Comparison of ENCODE assay signal across 30 mouse cellular contexts in the genomic region with DNA sequence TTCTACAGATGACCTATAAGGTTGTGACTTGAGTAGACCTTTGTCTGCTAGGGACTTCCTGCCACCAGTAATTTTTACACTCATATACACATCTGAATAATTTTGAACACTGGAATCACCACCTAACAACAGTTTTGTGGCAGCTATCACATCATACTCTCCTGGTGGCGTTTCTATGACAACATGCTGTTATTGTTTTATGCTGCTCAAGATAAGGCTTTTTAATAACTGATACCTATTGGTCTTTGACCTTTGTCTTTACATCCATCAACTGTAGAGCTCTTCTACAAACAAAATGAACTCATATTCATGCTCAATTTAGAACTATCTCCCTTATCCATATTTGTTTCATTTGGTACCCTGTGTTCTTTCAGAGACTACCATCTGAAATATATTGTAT.
"Had no signal": no experiment of that assay in that cellular context is flagged by ENCODE, and none has a peak within 500 bp of the region (broad histone marks: within the 10 kb centered on the region; RNA-seq: fewer than 3 reads in every experiment).

No protein-coding gene starts in this region.

- H3K27me3 ChIP-seq: limb, embryonic 12.5 days; limb, embryonic 13.5 days; limb, embryonic 15.5 days; liver, embryonic 12.5 days; liver, embryonic 13.5 days; liver, embryonic 15.5 days; lung, embryonic 15.5 days; megakaryocyte, embryonic 14.5 days; midbrain, embryonic 12.5 days; midbrain, embryonic 13.5 days; midbrain, embryonic 15.5 days; neural tube, embryonic 12.5 days had no signal

- H3K4me2 ChIP-seq: limb, embryonic 12.5 days; limb, embryonic 13.5 days; limb, embryonic 15.5 days; liver, embryonic 11.5 days; liver, embryonic 12.5 days; liver, embryonic 13.5 days; liver, embryonic 15.5 days; lung, embryonic 14.5 days; lung, embryonic 15.5 days; midbrain, embryonic 11.5 days; midbrain, embryonic 12.5 days; midbrain, embryonic 13.5 days; midbrain, embryonic 15.5 days; neural tube, embryonic 12.5 days had no signal

- ATAC-seq: liver, embryonic 12.5 days; liver, postnatal 0 days; lung, postnatal 0 days; midbrain, embryonic 13.5 days; midbrain, embryonic 15.5 days; midbrain, embryonic 16.5 days had no signal

- DNase-seq: left cerebral cortex, postnatal 4 days; liver; liver, embryonic 13.5 days; liver, postnatal 0 days; lung, adult 18-20 months; lung, adult 2 months; lung, postnatal 10 days; lung, postnatal 14 days; midbrain, embryonic 14.5 days had no signal

- H3K4me1 ChIP-seq: limb, embryonic 10.5 days; limb, embryonic 12.5 days; limb, embryonic 13.5 days; limb, embryonic 15.5 days; liver, embryonic 12.5 days; liver, embryonic 13.5 days; liver, embryonic 15.5 days; lung, embryonic 15.5 days; megakaryocyte, embryonic 14.5 days; midbrain, embryonic 10.5 days; midbrain, embryonic 12.5 days; midbrain, embryonic 13.5 days; midbrain, embryonic 15.5 days; neural tube, embryonic 12.5 days had no signal

- H3K9ac ChIP-seq: limb, embryonic 12.5 days; limb, embryonic 13.5 days; limb, embryonic 15.5 days; liver, embryonic 12.5 days; liver, embryonic 13.5 days; liver, embryonic 14.5 days; liver, embryonic 15.5 days; liver, postnatal 0 days; lung, embryonic 14.5 days; lung, embryonic 15.5 days; midbrain, embryonic 12.5 days; midbrain, embryonic 13.5 days; midbrain, embryonic 15.5 days; neural tube, embryonic 12.5 days had no signal

- H3K27ac ChIP-seq: limb, embryonic 10.5 days; limb, embryonic 12.5 days; limb, embryonic 13.5 days; limb, embryonic 15.5 days; liver, embryonic 12.5 days; liver, embryonic 13.5 days; liver, embryonic 14.5 days; liver, embryonic 15.5 days; lung, embryonic 15.5 days; macrophage; midbrain, embryonic 10.5 days; midbrain, embryonic 12.5 days; midbrain, embryonic 13.5 days; midbrain, embryonic 15.5 days; neural tube, embryonic 12.5 days had no signal

- H3K4me3 ChIP-seq: limb, embryonic 10.5 days; limb, embryonic 12.5 days; limb, embryonic 13.5 days; limb, embryonic 15.5 days; liver, embryonic 12.5 days; liver, embryonic 13.5 days; liver, embryonic 15.5 days; lung, embryonic 15.5 days; megakaryocyte, embryonic 14.5 days; midbrain, embryonic 10.5 days; midbrain, embryonic 12.5 days; midbrain, embryonic 13.5 days; midbrain, embryonic 15.5 days; myocyte; neural tube, embryonic 12.5 days had no signal

- H3K36me3 ChIP-seq: limb, embryonic 10.5 days; limb, embryonic 12.5 days; limb, embryonic 13.5 days; limb, embryonic 15.5 days; liver, embryonic 12.5 days; liver, embryonic 13.5 days; liver, embryonic 15.5 days; lung, embryonic 15.5 days; midbrain, embryonic 10.5 days; midbrain, embryonic 12.5 days; midbrain, embryonic 13.5 days; midbrain, embryonic 15.5 days; neural tube, embryonic 12.5 days had no signal

- H3K9me3 ChIP-seq: limb, embryonic 10.5 days; limb, embryonic 12.5 days; limb, embryonic 13.5 days; limb, embryonic 15.5 days; liver, embryonic 12.5 days; liver, embryonic 13.5 days; liver, embryonic 15.5 days; lung, embryonic 15.5 days; midbrain, embryonic 10.5 days; midbrain, embryonic 12.5 days; midbrain, embryonic 13.5 days; midbrain, embryonic 15.5 days; neural tube, embryonic 12.5 days had no signal
